Mouse (Mus musculus) olfactory bulb, adult 2 months (tissue): ENCODE measurements around the gene Clcn1.

Experiments
- CTCF ChIP-seq: fragments of 200-500 bp; IDR thresholded peaks from 2 replicates; pipeline ENCODE4 v1.5.1; 2012; ENCODE audit warnings: low read depth, mild to moderate bottlenecking, low read length, moderate library complexity; ENCODE audit not compliant: insufficient read depth
- POLR2A ChIP-seq: fragments of 200-500 bp; IDR thresholded peaks from 2 replicates; pipeline ENCODE4 v1.6.1; 2012; ENCODE audit warnings: mild to moderate bottlenecking, low read depth, low read length, moderate library complexity; ENCODE audit not compliant: insufficient read depth

- TF ChIP-seq CTCF (no peak), POLR2A (no peak)
Measured at GRCm38 (mm10) chr6:42265391-42266330, 20.8 kb upstream of the Clcn1 start.
